Mouse (Mus musculus) liver, adult 2 months (tissue): ENCODE data around the gene Rad51. TPM values are rescaled to one million over a fixed set of nuclear protein-coding genes. Genes with fewer than 3 reads are reported as not detected.
A peak's percentile ranks its signal among the peaks of the same experiment; 100 is the strongest.

Experiments used
- DNase-seq: peaks from one replicate; pipeline ENCODE4 v3.0.0-alpha.2; 2011; ENCODE audit warnings: low read depth, low spot score; ENCODE audit errors: extremely low read depth
- H3K27ac ChIP-seq: fragments of 200-500 bp; replicated peaks from 2 replicates; pipeline ENCODE4 v1.5.1; 2012; ENCODE audit warnings: low read depth, mild to moderate bottlenecking, control low read depth, inconsistent platforms, low read length; ENCODE audit not compliant: insufficient read depth
- H3K27me3 ChIP-seq: fragments of 200-500 bp; 2 replicates; pipeline ENCODE4 v1.6.1; 2012; ENCODE audit warnings: mild to moderate bottlenecking, moderate library complexity, low read length, inconsistent platforms; ENCODE audit not compliant: control insufficient read depth, insufficient read depth
- H3K36me3 ChIP-seq: fragments of 200-500 bp; 2 replicates; pipeline ENCODE4 v1.6.1; 2012; ENCODE audit warnings: low read length, inconsistent platforms; ENCODE audit not compliant: control insufficient read depth, insufficient read depth
- H3K4me1 ChIP-seq: fragments of 200-500 bp; 2 replicates; pipeline ENCODE4 v1.6.1; 2011; ENCODE audit warnings: low read length; ENCODE audit not compliant: control insufficient read depth, insufficient read depth
- H3K4me3 ChIP-seq: fragments of 200-500 bp; 2 replicates; pipeline ENCODE4 v1.5.1; 2011; ENCODE audit warnings: low read depth, mild to moderate bottlenecking, control low read depth, low read length, moderate library complexity; ENCODE audit not compliant: insufficient read depth
- H3K79me2 ChIP-seq: fragments of 200-500 bp; 2 replicates; pipeline ENCODE4 v1.6.1; 2012; ENCODE audit warnings: inconsistent platforms, mild to moderate bottlenecking, low read length, moderate library complexity; ENCODE audit not compliant: control insufficient read depth, insufficient read depth
- H3K9ac ChIP-seq: fragments of 200-500 bp; 2 replicates; pipeline ENCODE4 v1.6.1; 2012; ENCODE audit warnings: low read depth, mild to moderate bottlenecking, control low read depth, inconsistent platforms, low read length
- CTCF ChIP-seq: fragments of 200-500 bp; IDR thresholded peaks from 2 replicates; pipeline ENCODE4 v1.5.1; 2011; ENCODE audit warnings: low read depth, low read length, control low read depth
- POLR2A ChIP-seq: fragments of 200-500 bp; IDR thresholded peaks from 2 replicates; pipeline ENCODE4 v1.6.1; 2011; ENCODE audit warnings: low read length, control low read depth; ENCODE audit not compliant: insufficient read depth; ENCODE audit errors: extremely low read depth
- WGBS: fragments of 180-500 bp; shearing (Covaris S2); methylation state at CpG from one replicate; pipeline ENCODE4 v1.1.7; 2018; 5-methylcytosine and 5-hydroxymethylcytosine counted together
- polyA plus RNA-seq: library from polyadenylated mRNA; depleted of rRNA; stranded (reverse); fragments of >200 nt; gene quantifications from 2 replicates; pipeline ENCODE4 v1.2.3, GENCODE M21; 2012
- total RNA-seq: library from RNA; depleted of rRNA; stranded (reverse); fragments of >200 nt; gene quantifications from 2 replicates; pipeline ENCODE4 v1.2.3, GENCODE M21; 2014

Rad51 gene
- total and polyA plus RNA-seq, 2 experiments: 0.51 to 0.65 TPM

DNA sequence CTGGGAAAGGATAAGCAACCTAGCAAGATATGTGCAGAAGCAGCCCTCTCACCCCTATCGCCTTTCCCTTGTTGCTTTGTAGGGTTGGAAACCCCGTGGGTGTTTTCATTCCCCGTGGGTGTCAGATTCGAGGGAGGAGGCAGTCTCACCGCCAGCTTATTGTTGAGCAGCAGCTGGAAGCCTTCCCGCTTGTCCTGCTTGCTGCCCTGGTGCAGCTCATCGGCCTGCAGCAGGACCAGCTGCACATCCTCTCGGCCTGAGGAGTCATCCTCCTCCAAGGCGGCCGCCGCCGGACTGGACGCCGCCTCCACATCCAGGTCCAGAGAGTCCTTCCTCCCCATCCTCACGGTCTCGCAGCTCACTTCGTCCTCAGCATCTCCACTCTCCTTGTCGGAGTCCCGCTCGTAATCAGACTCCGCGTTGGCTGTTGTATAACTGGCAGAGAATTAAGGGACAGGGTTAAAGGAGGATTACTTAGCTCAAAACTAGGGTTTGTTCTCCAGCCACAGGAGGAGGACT lies 34.6 kb downstream of the Rad51 start:
- H3K4me3 ChIP-seq: no peak overlapping the region
- 93% methylated on average over 22 of the region's 22 CpGs for WGBS
- no peak overlapping the region for H3K9ac ChIP-seq
- no peaks in the 10 kb centered on the region for H3K79me2 ChIP-seq
- DNase-seq: no peak
- no peak for TF ChIP-seq CTCF
- TF ChIP-seq POLR2A: no peak
- H3K4me1 ChIP-seq: no peaks in the 10 kb centered on the region
- H3K27me3 ChIP-seq: no peaks in the 10 kb centered on the region
- H3K27ac ChIP-seq: no peak overlapping the region
- H3K36me3 ChIP-seq: peaks cover 80% of the 10 kb centered on the region

DNA sequence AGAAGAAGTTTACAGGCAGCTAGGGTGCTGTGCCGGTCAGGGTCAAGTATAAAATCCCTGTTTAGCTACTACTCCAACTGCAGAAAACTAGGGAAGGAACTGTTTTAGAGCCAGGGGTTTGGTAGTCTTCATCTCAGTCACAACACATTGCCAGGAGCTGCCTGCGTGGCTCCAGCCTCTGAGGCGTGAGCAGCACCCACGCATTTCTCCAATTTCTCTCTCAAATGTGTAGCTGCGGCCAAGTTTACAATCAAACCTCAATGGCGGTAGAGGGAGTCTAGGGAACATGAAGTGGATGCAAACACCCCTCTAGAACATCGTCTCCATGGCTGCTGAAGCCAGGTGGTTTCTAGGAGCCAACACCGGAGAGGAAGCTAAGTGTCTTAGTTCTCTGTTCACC lies 35.2 kb downstream of the Rad51 start:
- H3K36me3 ChIP-seq: peaks cover 74% of the 10 kb centered on the region
- no peak overlapping the region for H3K4me3 ChIP-seq
- no peaks in the 10 kb centered on the region for H3K79me2 ChIP-seq
- 95% methylated on average over 8 of the region's 8 CpGs for WGBS
- DNase-seq: no peak
- no peaks in the 10 kb centered on the region for H3K4me1 ChIP-seq
- no peak overlapping the region for H3K27ac ChIP-seq
- H3K9ac ChIP-seq: no peak overlapping the region
- TF ChIP-seq POLR2A (no peak), CTCF (no peak)
- no peaks in the 10 kb centered on the region for H3K27me3 ChIP-seq

GRCm38 (mm10) chr2:119152255-119152654 lies 39.7 kb downstream of the Rad51 start:
- Histone ChIP-seq H3K27me3 (no peaks in the 10 kb centered on the region), H3K4me3 (no peak overlapping the region), H3K9ac (no peak overlapping the region), H3K27ac (no peak overlapping the region), H3K36me3 (peaks cover 49% of the 10 kb centered on the region), H3K4me1 (peaks cover 7% of the 10 kb centered on the region), H3K79me2 (peaks cover 5% of the 10 kb centered on the region; the same call in 1 of the 2 replicates)
- DNase-seq: no peak
- 82% methylated on average over 6 of the region's 6 CpGs for WGBS
- TF ChIP-seq CTCF: no peak
- TF ChIP-seq POLR2A: no peak

GRCm38 (mm10) chr2:119154683-119155082 lies 42.1 kb downstream of the Rad51 start:
- DNase-seq: no peak
- WGBS: 59% methylated on average over 2 of the region's 2 CpGs
- H3K4me3 ChIP-seq: no peak overlapping the region
- H3K4me1 ChIP-seq: peaks cover 7% of the 10 kb centered on the region
- peaks cover 27% of the 10 kb centered on the region for H3K36me3 ChIP-seq
- no peak overlapping the region for H3K27ac ChIP-seq
- H3K9ac ChIP-seq: no peak overlapping the region
- TF ChIP-seq CTCF: no peak
- no peaks in the 10 kb centered on the region for H3K27me3 ChIP-seq
- peaks cover 5% of the 10 kb centered on the region; the same call in 1 of the 2 replicates for H3K79me2 ChIP-seq

GRCm38 (mm10) chr2:119155388-119155787 lies 42.8 kb downstream of the Rad51 start:
- H3K4me1 ChIP-seq: peaks cover 7% of the 10 kb centered on the region
- H3K36me3 ChIP-seq: peaks cover 25% of the 10 kb centered on the region
- no peak for TF ChIP-seq POLR2A
- TF ChIP-seq CTCF: no peak
- peaks cover 5% of the 10 kb centered on the region; the same call in 1 of the 2 replicates for H3K79me2 ChIP-seq
- H3K27me3 ChIP-seq: no peaks in the 10 kb centered on the region
- no peak overlapping the region for H3K4me3 ChIP-seq
- DNase-seq: peak; percentile 67
- H3K27ac ChIP-seq: peak overlapping the region; percentile 89
- H3K9ac ChIP-seq: no peak overlapping the region
- 36% methylated on average over 9 of the region's 9 CpGs for WGBS

DNA sequence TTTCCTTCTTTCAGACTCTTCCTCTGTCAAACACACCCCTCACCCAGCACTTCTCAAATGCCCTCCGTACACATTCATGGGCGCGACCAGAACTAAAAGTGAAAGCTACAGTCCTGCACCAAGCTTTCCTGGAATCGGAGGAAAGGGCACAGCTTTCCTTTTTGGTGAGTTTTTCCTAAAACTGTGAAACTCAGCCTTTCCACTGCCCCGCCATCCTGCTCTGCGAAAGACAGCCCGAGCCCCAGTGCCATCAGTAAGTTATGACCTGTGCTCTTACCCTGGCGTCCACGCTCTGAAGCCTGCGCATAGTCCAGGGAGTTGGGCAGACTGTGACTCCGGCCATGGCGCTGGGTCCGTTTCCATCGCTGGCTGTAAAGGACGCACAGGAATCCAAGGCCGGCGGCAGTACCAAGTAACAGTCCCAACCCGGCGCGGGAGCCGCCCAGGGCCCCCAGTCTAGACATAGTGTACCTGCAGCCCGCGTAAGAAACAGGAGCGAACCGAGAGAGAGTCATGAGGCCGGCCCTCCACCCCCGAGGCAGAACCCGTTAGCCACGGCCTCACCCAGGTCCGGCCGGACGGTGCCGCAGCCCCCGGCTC lies 43.6 kb downstream of the Rad51 start:
- H3K27ac ChIP-seq: peak overlapping the region; percentile 89
- peak; percentile 56 for DNase-seq
- H3K36me3 ChIP-seq: peaks cover 23% of the 10 kb centered on the region
- TF ChIP-seq CTCF: no peak
- under 1% methylated on average over 34 of the region's 34 CpGs for WGBS
- no peaks in the 10 kb centered on the region for H3K27me3 ChIP-seq
- peaks cover 5% of the 10 kb centered on the region; the same call in 1 of the 2 replicates for H3K79me2 ChIP-seq
- H3K4me1 ChIP-seq: peaks cover 7% of the 10 kb centered on the region
- H3K9ac ChIP-seq: peak overlapping the region; percentile 86
- peak overlapping the region; percentile 68 for H3K4me3 ChIP-seq
